Mouse (Mus musculus): Measurements from ENCODE around the gene Cygb. TPM values are rescaled to one million over a fixed set of nuclear protein-coding genes. Genes with fewer than 3 reads are reported as not detected.

Cygb gene
- polyA plus RNA-seq, 1 experiment from 2014 or later: 3.7 TPM

- no peak overlapping the region for H3K4me2 ChIP-seq (ENCODE audit: low read depth, low read length)
- H3K9me3 ChIP-seq (ENCODE audit: low read length): no peaks in the 10 kb centered on the region
- H3K4me1 ChIP-seq (ENCODE audit: insufficient read depth): peaks cover 12% of the 10 kb centered on the region
- DNase-seq: no peak
- ATAC-seq: no peak
- H3K27me3 ChIP-seq (ENCODE audit: insufficient read depth, low read length): 0 out of 2 replicates have a peak, but pooled peaks cover 7% of the 10 kb centered on the region
- H3K9ac ChIP-seq (replicated peaks): no peak overlapping the region
- no peak overlapping the region for H3K4me3 ChIP-seq (ENCODE audit: low read depth, low read length)
- no peak overlapping the region for H3K27ac ChIP-seq (ENCODE audit: low read depth)
- 81% methylated on average over 9 of the region's 9 CpGs for WGBS (ENCODE audit: insufficient replicate concordance)
- TF ChIP-seq EP300 (IDR thresholded peaks at IDR 0.05; ENCODE audit: low read depth): no peak
- TF ChIP-seq CTCF (IDR thresholded peaks at IDR 0.05; ENCODE audit: low read depth): no peak
- H3K36me3 ChIP-seq (replicated peaks; ENCODE audit: insufficient read depth, low read length): no peaks in the 10 kb centered on the region
These were observed 6.1 kb upstream of the Cygb start for GRCm38 (mm10) chr11:116660181-116660580.

DNA sequence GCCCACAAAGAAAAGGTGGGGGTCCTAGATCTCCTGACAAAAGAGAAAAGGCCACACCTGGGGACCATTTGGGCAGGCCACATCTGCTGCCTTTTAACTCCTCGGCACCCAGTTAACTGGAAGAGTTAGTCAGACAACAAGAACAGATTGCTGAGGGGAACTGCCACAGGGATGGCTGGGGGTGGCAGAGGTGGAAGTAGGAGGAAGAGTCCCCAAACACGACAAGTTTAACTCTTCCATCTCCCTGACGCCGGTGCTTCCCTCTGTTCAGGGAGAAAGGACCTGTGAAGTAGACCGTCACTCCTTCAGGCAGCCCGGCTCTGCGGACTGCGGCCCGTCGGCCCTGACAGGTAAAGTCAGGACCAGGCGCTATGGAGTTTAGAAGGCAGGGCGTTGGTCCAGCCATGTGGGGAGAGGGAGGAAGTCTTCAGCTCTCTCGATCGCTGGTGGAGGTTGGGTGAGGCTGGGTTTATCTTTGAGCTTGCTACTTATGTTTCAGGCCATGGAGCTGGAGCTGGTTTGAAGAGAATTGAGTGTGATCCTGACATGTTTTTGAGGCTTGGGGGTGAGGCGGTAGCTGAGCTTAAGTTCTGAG, 5.0 kb upstream of the Cygb start:
- Histone ChIP-seq H3K27me3 (ENCODE audit: insufficient read depth, low read length) (peaks cover 17% of the 10 kb centered on the region), H3K36me3 (replicated peaks; ENCODE audit: insufficient read depth, low read length) (no peaks in the 10 kb centered on the region), H3K4me1 (ENCODE audit: insufficient read depth) (peaks cover 12% of the 10 kb centered on the region), H3K4me2 (ENCODE audit: low read depth, low read length) (no peak overlapping the region), H3K9ac (replicated peaks) (no peak overlapping the region), H3K27ac (ENCODE audit: low read depth) (no peak overlapping the region), H3K9me3 (ENCODE audit: low read length) (no peaks in the 10 kb centered on the region), H3K4me3 (ENCODE audit: low read depth, low read length) (no peak overlapping the region)
- WGBS (ENCODE audit: insufficient replicate concordance): 79% methylated on average over 15 of the region's 15 CpGs
- no peak for ATAC-seq
- no peak for DNase-seq
- no peak for TF ChIP-seq EP300 (IDR thresholded peaks at IDR 0.05; ENCODE audit: low read depth)
- TF ChIP-seq CTCF (IDR thresholded peaks at IDR 0.05; ENCODE audit: low read depth): no peak

DNA sequence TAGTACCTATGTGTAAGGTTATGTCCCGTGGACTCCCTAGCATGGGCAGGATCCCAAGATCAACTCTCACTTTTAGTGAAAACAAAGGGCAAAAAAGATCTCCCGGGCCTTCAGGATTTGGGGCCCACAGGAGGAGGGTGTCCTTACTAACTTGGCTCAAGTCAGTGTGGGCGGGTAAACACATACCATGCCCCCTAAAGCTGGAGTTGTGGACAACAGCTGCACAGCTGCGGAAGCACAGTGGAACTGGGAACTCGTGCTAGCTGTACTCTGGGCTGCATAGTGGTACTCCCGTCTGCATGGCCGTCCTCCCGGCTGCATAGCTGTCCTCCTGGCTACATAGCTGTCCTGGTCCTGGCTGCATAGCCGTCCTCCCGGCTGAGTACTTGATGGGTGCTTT, 4.1 kb upstream of the Cygb start:
- DNase-seq (no peak), ATAC-seq (no peak)
- no peaks in the 10 kb centered on the region for H3K9me3 ChIP-seq (ENCODE audit: low read length)
- H3K27me3 ChIP-seq (ENCODE audit: insufficient read depth, low read length): peaks cover 25% of the 10 kb centered on the region
- no peak overlapping the region for H3K27ac ChIP-seq (ENCODE audit: low read depth)
- no peak overlapping the region for H3K9ac ChIP-seq (replicated peaks)
- H3K36me3 ChIP-seq (replicated peaks; ENCODE audit: insufficient read depth, low read length): no peaks in the 10 kb centered on the region
- no peak for TF ChIP-seq CTCF (IDR thresholded peaks at IDR 0.05; ENCODE audit: low read depth)
- no peak for TF ChIP-seq EP300 (IDR thresholded peaks at IDR 0.05; ENCODE audit: low read depth)
- peaks cover 15% of the 10 kb centered on the region for H3K4me1 ChIP-seq (ENCODE audit: insufficient read depth)
- H3K4me2 ChIP-seq (ENCODE audit: low read depth, low read length): peak overlapping the region; percentile 68; the same call in 1 of the 2 replicates
- H3K4me3 ChIP-seq (ENCODE audit: low read depth, low read length): no peak overlapping the region
- WGBS (ENCODE audit: insufficient replicate concordance): 63% methylated on average over 10 of the region's 10 CpGs

DNA sequence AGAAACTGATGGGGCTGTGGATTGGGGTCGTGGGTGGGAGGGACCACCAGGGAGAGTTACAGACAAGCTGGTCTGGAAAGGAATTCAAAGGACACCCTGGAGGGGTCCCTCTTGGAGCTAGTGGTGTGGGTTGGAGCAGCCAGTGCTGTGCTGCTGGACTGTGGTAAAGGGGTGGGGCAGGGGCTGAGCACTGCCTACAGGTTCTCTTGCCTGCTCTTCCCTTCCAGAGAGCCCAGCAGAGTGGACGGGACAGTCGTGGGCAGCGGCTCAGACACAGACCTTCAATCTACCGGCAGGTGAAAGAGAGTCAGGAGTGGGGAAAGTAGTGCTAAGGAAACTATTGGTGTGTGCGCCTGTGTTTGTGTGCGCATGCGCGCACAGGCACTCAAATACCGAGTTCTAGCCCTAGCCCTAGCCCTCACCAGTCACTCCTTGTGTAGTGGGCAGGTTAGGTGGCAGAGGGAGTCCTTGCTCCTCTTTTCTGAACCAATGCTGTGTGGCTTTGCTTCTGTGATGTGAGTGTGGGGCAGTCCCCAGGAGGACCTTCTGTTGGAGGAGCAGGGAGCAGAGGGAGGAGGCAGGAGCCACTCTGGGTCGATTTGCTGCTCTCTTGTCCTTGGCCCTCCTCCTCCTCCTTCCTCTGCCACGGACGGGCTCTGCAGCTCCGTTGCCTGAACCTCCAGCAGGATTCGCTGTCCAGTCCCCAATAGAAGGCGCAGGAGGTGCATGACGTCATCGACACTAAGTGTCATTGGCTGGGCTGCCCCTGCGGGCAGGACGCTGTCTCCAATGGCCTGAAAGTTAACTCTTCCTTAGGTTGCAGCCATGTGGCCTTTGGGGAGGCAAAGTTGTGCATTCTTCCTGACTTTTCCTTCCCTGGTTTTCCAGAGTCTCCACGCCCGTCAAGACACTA, 3.5 kb upstream of the Cygb start:
- H3K36me3 ChIP-seq (replicated peaks; ENCODE audit: insufficient read depth, low read length): no peaks in the 10 kb centered on the region
- 0 out of 2 replicates have a peak overlapping the region, but pooled peaks have one; percentile 9 for H3K9ac ChIP-seq (replicated peaks)
- DNase-seq: peak; percentile 79
- H3K4me1 ChIP-seq (ENCODE audit: insufficient read depth): peaks cover 15% of the 10 kb centered on the region
- 15% methylated on average over 22 of the region's 22 CpGs for WGBS (ENCODE audit: insufficient replicate concordance)
- peak; percentile 40 for TF ChIP-seq CTCF (IDR thresholded peaks at IDR 0.05; ENCODE audit: low read depth)
- TF ChIP-seq EP300 (IDR thresholded peaks at IDR 0.05; ENCODE audit: low read depth): no peak
- peak overlapping the region; percentile 19; the same call in 1 of the 2 replicates for H3K4me3 ChIP-seq (ENCODE audit: low read depth, low read length)
- H3K27ac ChIP-seq (ENCODE audit: low read depth): peak overlapping the region; percentile 16; the same call in 1 of the 2 replicates
- peak overlapping the region; percentile 68 for H3K4me2 ChIP-seq (ENCODE audit: low read depth, low read length)
- ATAC-seq: peak; percentile 92
- H3K9me3 ChIP-seq (ENCODE audit: low read length): no peaks in the 10 kb centered on the region
- peaks cover 29% of the 10 kb centered on the region for H3K27me3 ChIP-seq (ENCODE audit: insufficient read depth, low read length)

DNA sequence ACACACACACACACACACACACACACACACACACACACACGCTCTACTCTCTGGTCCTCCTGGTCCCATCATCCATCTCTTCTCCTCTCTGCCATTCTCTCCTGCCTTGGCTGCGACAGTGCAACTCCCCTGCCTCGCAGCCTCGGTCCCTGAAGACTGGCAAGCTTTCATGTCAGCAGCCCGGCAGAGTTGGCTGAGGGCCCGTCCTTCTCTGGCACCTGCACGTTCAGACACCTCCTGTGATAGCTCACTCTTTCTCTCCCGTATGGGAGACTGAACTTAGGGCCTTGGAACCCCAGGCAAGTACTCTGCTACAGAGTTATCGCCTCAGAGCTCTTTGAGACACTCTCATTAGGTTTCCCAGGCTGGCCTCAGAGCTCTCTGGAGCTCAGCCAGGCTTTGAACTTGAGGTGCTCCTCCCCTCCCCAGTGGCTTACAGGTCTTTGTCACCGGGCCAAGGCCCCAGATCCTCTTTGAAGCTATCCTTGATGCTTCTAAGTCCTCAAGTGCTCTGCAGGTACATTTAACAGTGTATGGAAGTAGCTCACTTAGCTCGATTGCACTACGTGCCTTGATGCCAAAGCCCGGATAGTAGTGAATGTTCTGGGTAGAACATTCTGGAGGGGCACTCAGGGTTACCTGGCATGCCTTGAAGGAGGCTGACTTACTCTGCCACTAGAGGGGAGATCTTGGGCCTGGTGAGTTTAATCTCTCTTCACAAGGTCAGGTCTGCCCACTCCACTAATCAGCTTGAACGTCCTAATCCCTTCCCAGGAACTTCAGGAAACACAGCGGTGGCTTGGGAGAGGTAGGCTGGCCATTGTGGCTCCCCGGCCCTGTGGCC, 2.5 kb upstream of the Cygb start:
- Histone ChIP-seq H3K36me3 (replicated peaks; ENCODE audit: insufficient read depth, low read length) (no peaks in the 10 kb centered on the region), H3K4me1 (ENCODE audit: insufficient read depth) (peaks cover 15% of the 10 kb centered on the region), H3K9ac (replicated peaks) (no peak overlapping the region), H3K4me2 (ENCODE audit: low read depth, low read length) (no peak overlapping the region), H3K27ac (ENCODE audit: low read depth) (no peak overlapping the region), H3K27me3 (ENCODE audit: insufficient read depth, low read length) (peaks cover 29% of the 10 kb centered on the region), H3K4me3 (ENCODE audit: low read depth, low read length) (no peak overlapping the region), H3K9me3 (ENCODE audit: low read length) (no peaks in the 10 kb centered on the region)
- TF ChIP-seq EP300 (IDR thresholded peaks at IDR 0.05; ENCODE audit: low read depth): no peak
- 73% methylated on average over 16 of the region's 16 CpGs for WGBS (ENCODE audit: insufficient replicate concordance)
- ATAC-seq: no peak
- no peak for DNase-seq
